Mouse (Mus musculus): Measurements from ENCODE around the gene Acpp. TPM values are rescaled to one million over a fixed set of nuclear protein-coding genes. Genes with fewer than 3 reads are reported as not detected.

Gene Acpp
- total and polyA plus RNA-seq, 3 experiments: 0.27 to 0.97 (median 0.30) TPM

DNA sequence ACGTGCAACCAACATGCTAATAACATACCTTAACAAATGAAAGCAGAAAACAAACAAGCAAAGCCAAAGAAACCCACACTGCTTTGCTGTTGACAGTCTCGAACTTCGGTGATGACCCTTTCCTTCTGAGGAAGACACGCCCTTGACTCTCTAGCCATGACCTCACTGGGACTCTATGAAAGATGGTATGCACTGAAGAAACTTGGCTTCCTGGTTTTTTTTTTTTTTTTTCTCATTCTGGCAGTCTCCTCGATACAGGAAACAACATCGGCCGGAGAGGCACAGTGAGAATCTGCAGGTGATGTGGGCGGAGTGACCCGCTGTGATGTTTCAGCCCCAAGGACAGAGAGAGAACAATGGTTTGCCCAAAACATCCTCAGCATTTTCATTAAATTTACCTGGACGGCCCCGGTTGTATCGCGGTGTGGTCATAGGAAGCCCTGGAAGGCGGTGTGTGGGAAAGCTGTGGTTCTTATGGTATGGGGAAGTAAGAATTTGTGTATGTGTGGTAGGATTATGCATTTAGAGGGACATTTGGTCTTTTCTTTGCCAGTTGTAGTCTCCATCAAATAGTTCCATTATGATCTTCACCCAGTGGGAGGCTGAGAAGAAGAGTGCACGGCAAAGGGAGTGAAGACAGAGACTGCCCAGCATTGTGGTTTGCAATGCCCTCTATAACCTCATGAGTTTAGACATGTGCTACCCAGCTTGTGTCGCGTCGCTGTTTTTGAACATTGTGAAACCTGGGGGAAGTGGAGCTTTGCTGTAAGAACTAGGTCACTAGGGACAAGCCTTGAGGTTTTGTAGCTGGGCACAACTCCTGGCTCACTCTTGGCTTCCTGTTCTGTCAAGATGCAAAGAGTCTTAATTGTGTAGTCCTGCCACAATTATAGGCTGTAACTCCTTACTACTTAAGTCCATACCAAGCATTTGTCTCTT lies 1.2 kb upstream of the Acpp start:
- H3K27ac ChIP-seq (ENCODE audit: insufficient read depth, low read depth): no peak overlapping the region
- H3K9me3 ChIP-seq (replicated peaks; ENCODE audit: low read length): no peaks in the 10 kb centered on the region
- TF ChIP-seq MAX (IDR thresholded peaks at IDR 0.05; ENCODE audit: low read length) (0 out of 2 replicates have a peak, but pooled peaks have one; percentile 56), MYC (IDR thresholded peaks at IDR 0.05; ENCODE audit: low read depth, low read length) (0 out of 2 replicates have a peak, but pooled peaks have one; percentile 23), GABPA (IDR thresholded peaks at IDR 0.05; ENCODE audit: insufficient replicate concordance, low read depth, low read length) (no peak), MAFK (IDR thresholded peaks at IDR 0.05; ENCODE audit: insufficient replicate concordance, low read length) (no peak), TCF12 (IDR thresholded peaks at IDR 0.05; ENCODE audit: low read depth, low read length) (no peak), BHLHE40 (IDR thresholded peaks at IDR 0.05; ENCODE audit: low read depth, low read length) (0 out of 2 replicates have a peak, but pooled peaks have one; percentile 7), SIN3A (IDR thresholded peaks at IDR 0.05; ENCODE audit: low read length) (0 out of 2 replicates have a peak, but pooled peaks have one; percentile 30), MEF2A (IDR thresholded peaks at IDR 0.05; ENCODE audit: borderline replicate concordance, low read depth, low read length) (no peak), ZNF384 (IDR thresholded peaks at IDR 0.05; ENCODE audit: low read depth, low read length) (peak; percentile 89), MXI1 (IDR thresholded peaks at IDR 0.05; ENCODE audit: low read depth, low read length) (0 out of 2 replicates have a peak, but pooled peaks have one; percentile 37), HCFC1 (IDR thresholded peaks at IDR 0.05; ENCODE audit: low read depth, low read length) (no peak), IRF4 (IDR thresholded peaks at IDR 0.05; ENCODE audit: low read depth, low read length) (no peak)
- in situ Hi-C loops (cut with MboI; ENCODE audit: low pct_ligation_motif_present, low pct_unique_long_range_greater_than_20kb, low sequenced_read_pairs): no loop called here
- no peaks in the 10 kb centered on the region for H3K79me2 ChIP-seq (replicated peaks; ENCODE audit: control insufficient read depth, extremely low read depth, insufficient read depth, poor library complexity, severe bottlenecking)
- dilution Hi-C loops (cut with MboI; ENCODE audit: extremely low pct_ligation_motif_present, extremely low pct_unique_long_range_greater_than_20kb, low sequenced_read_pairs): no loop called here
- no peak overlapping the region for H3K9ac ChIP-seq (ENCODE audit: insufficient read depth, low read depth)
- H3K4me3 ChIP-seq (replicated peaks in 1 of 3; ENCODE audit: low read depth in 2 of 3, low read length in 2 of 3, poor library complexity in 1 of 3): peak overlapping the region in 2 of 3 experiments; percentile 8 to 26
- H3K4me2 ChIP-seq (ENCODE audit: insufficient read depth, low read depth, poor library complexity, severe bottlenecking): peak overlapping the region; percentile 74
- no peaks in the 10 kb centered on the region for H3K27me3 ChIP-seq (replicated peaks)
- DNase-seq (ENCODE audit: extremely low read depth): peak; percentile 40
- H3K4me1 ChIP-seq (ENCODE audit: control insufficient read depth in 1 of 2, insufficient read depth in 2 of 2): peaks cover 8 to 37% of the 10 kb centered on the region in 2 experiments
- no peaks in the 10 kb centered on the region for H3K36me3 ChIP-seq (replicated peaks in 1 of 2; ENCODE audit: control insufficient read depth in 1 of 2, insufficient read depth in 1 of 2, low read length in 1 of 2)

DNA sequence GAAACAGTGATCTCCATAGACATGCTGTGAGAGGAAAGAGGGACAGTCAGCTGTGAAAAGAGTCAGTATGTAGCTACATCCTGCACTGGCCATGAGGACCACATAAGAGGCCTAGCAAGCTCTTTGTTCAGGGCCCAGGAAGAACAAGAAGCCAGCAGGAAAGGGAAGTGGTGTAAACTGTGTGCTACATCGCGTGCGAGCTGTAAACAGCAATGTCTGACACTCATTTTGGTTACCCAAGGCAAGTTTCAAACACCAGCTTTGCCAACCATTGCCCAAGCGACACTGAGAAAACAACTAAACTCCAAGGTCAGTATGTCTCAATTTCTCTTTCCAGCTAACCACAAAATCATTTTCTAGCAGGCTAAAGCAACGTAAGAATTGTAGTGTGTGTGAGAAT lies 6.2 kb downstream of the Acpp start:
- TF ChIP-seq CTCF (conservative IDR thresholded peaks at IDR 0.05 in 1 of 2, IDR thresholded peaks at IDR 0.05 in 1 of 2; ENCODE audit: low read depth in 2 of 2, low read length in 2 of 2) (no peak), GABPA (IDR thresholded peaks at IDR 0.05; ENCODE audit: insufficient replicate concordance, low read depth, low read length) (no peak), PAX5 (IDR thresholded peaks at IDR 0.05; ENCODE audit: low read length) (no peak)
- no peaks in the 10 kb centered on the region for H3K36me3 ChIP-seq (replicated peaks in 1 of 2; ENCODE audit: control insufficient read depth in 1 of 2, insufficient read depth in 1 of 2, low read length in 1 of 2)
- no peak overlapping the region for H3K27ac ChIP-seq (ENCODE audit: insufficient read depth, low read depth)
- no peak for DNase-seq (ENCODE audit: extremely low read depth)
- H3K9ac ChIP-seq (ENCODE audit: insufficient read depth, low read depth): no peak overlapping the region
- H3K79me2 ChIP-seq (replicated peaks; ENCODE audit: control insufficient read depth, extremely low read depth, insufficient read depth, poor library complexity, severe bottlenecking): no peaks in the 10 kb centered on the region
- no peaks in the 10 kb centered on the region for H3K27me3 ChIP-seq (replicated peaks)
- in situ Hi-C loops (cut with MboI; ENCODE audit: low pct_ligation_motif_present, low pct_unique_long_range_greater_than_20kb, low sequenced_read_pairs) (no loop called here), dilution Hi-C loops (cut with MboI; ENCODE audit: extremely low pct_ligation_motif_present, extremely low pct_unique_long_range_greater_than_20kb, low sequenced_read_pairs) (no loop called here)
- H3K9me3 ChIP-seq (replicated peaks; ENCODE audit: low read length): no peaks in the 10 kb centered on the region
- no peak overlapping the region for H3K4me2 ChIP-seq (ENCODE audit: insufficient read depth, low read depth, poor library complexity, severe bottlenecking)
- H3K4me3 ChIP-seq (replicated peaks in 1 of 3; ENCODE audit: low read depth in 2 of 3, low read length in 2 of 3, poor library complexity in 1 of 3): no peak overlapping the region
- H3K4me1 ChIP-seq (ENCODE audit: control insufficient read depth in 1 of 2, insufficient read depth in 2 of 2): no peaks in the 10 kb centered on the region

All from CH12.LX (cell line).